Mouse (Mus musculus) right cerebral cortex, postnatal 10 days (tissue): ENCODE results near the gene Trpm8.

Experiments
- DNase-seq, 2 experiments: peaks; one replicate each; pipeline ENCODE4 v3.0.0; 2021; ENCODE audit warnings: low spot score in 2 of 2

Gene Trpm8

DNA sequence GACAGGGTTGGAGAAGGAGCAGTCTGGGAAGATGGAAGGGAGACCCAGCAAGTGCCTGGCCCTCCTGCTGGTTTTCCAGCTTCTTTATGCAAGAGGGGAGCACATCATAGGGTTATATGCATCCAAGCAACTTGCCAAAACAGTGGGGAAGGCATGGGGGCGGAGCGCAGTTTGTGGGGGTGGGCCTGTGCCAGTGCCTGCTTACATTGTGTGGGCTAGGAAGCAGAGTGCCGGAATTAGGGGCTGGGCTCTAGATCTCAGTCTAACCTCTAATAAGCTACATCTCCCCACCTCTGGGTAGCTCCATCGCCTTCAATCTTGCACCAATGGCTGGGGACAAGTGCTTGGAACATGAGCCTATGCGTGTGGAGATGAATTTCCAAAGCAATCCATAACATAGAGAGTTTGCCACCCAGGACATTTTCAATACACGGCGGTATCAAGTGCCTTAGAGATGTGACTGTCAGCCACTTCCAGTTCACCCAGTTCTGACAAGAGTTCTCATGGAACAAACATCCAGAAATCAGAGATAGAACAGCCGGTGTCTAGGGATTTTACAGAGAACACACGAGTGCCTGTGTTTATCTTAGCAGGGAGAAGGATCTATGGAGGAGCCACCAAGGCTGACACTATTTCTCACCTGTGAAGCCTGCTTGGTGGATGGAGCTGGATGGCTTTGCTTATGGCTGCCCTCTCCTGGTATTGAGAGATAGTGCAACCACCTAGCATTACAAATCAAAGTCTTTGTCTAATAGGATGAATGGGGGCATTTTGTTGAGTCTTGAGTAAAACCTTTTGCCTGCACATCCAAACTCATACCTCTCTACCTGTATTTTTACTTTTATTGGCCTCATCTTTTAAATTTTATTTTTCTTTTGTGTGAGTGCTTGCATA is 23.9 kb downstream of the Trpm8 start:
- DNase-seq, result no peak

DNA sequence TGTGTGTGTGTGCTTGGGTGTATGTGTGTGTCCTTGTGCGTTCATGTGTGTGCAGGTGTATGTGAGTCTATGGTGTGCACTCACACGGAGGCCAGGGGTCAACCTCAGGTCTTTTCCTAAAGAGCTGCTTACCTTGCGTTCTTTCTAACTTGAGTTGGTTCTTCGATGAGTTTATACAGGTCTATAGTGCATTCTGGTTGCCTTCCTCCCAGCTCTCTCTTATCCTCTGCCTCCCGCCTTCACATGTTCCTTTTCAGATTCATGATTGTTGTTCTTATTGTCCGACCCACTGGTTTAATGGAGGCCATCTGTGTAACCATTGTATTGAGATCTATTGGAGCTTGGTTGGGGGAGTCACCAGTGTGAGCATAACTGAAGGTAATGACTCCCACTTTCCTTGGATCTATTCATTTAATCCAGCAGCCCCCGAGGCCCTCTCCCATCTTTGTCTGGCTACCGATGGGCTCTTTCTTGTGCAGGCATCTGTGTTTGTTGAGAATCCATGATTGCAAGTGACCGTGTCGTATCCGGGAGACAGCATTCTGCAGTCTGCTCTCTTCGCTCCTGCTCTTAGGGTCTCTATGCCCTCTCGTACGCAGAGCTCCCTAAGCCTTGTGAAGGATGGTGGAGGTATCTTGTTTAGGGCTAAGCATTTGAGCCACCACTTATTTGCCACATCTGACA is 24.7 kb downstream of the Trpm8 start:
- no peak for DNase-seq

GRCm38 (mm10) chr1:88303762-88304161 is 26.3 kb downstream of the Trpm8 start:
- DNase-seq, result no peak

GRCm38 (mm10) chr1:88304261-88304985 is 27.0 kb downstream of the Trpm8 start:
- no peak for DNase-seq

DNA sequence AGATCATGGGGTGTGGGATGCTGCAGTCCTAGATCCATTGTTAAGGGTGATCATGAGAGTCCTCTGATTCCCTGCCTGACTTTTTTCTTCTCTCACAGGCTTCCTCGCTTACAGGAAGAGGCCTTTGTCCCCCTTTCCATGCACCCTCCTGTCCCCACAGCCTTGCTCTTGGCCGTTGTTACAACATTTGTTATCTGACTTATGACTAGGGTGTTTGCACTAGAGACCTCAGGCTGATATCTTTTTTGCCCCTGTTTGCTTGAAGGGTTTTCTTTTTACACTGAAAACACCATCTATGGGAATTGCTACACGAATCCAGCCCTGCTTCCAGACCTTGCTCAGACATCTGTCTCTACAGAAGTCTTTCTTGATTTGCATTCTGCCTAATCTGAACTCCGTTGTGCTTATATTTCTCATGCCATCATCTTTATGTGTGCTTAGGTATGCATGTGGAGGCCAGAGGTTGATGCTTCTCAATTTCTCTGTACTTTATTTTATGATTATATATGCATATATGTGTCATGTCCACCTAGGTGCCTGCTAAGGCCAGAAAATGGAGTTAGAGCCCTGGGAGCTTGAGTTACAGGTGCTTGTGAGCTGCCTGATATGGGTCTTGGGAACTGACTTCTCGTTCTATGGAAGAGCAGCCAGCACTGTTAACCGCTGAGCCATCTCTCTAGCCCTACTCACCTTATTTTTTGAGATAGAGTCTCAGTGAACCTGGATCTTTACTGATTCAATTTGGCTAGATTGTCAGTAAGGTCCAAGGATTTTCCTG is 27.7 kb downstream of the Trpm8 start:
- DNase-seq, result no peak

DNA sequence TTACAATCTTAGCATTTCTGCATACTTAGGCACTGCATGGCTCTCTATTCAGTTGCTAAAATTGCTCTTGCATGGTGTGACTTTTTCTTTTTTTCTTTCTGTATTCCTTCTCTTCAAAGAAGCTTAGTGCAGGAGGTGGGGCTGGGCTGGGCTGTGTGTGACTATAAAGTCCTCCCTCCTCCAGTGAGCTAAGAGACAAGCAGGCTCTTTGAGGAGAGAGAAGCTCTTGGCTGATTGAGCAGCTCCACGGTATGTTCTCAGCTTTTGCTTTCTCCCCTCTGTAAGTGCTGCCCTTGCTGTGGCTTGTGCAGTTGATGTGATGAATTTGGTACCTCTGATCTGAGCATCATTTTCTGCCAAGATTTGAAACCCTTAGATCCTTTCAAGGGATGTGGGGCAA is 29.1 kb downstream of the Trpm8 start:
- DNase-seq, result no peak

DNA sequence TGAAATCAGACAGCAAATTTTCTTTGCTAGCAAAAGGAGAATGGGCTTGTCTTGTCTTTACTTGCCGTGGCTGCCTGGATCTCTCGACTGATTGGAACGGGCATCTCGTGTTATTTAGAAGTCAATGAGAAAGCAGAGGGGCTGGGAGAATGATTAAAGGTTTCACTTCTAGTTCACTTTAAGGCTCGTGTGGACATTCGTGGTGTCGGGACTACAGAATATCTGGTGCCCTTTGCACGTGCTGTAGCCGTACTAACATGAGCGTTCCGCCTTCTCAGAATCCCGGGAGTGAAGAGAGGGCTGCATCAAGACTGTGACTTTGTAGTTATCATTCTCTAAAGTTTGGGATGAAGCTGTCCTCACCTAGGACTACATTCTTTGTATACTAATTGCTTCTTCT is 29.7 kb downstream of the Trpm8 start:
- DNase-seq, result no peak

DNA sequence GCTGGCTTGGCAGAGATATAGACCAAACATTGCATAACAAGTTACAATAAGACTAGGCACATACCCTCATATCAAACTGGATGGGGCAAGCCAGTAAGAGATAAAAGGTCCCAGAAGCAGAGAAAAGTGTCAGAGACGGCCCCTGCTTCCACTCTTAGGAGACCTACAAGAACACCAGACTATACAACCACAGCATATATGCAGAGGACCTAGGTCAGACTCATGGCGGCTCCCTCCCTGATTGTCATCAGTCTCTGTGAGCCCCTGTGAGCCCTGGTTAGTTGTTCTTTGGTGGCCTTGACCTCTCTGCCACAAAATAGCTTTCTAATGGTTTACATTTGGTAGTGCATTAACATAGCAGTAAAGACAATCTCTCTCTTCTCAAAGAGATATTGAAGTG is 31.6 kb downstream of the Trpm8 start:
- no peak for DNase-seq

GRCm38 (mm10) chr1:88309905-88310304 is 32.4 kb downstream of the Trpm8 start:
- DNase-seq, result no peak

GRCm38 (mm10) chr1:88310349-88310748 is 32.9 kb downstream of the Trpm8 start:
- DNase-seq, result no peak

DNA sequence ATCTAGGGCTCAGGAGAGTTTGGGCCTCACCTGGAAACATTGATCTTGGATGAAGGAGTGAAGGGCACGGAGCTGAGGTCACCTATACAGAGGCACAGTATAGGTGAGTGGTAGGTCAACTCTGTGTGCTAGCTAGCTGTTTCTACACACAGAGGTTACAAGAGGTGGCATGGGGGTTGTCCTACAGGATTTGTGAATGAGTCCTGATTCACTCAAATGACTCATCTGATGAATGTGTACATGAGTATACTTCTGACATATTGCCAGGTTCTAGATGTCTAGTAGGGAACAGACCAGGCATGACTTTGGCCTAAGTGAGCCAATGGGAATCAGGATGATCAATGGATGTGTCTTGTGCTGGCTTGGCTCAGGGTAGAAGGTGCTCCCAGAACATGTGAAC is 39.8 kb downstream of the Trpm8 start:
- no peak for DNase-seq

- DNase-seq, result peak in 1 of 2 experiments; percentile 55
Observed at GRCm38 (mm10) chr1:88318531-88319060, 41.1 kb downstream of the Trpm8 start.

GRCm38 (mm10) chr1:88320821-88321395 is 43.4 kb downstream of the Trpm8 start:
- no peak for DNase-seq

DNA sequence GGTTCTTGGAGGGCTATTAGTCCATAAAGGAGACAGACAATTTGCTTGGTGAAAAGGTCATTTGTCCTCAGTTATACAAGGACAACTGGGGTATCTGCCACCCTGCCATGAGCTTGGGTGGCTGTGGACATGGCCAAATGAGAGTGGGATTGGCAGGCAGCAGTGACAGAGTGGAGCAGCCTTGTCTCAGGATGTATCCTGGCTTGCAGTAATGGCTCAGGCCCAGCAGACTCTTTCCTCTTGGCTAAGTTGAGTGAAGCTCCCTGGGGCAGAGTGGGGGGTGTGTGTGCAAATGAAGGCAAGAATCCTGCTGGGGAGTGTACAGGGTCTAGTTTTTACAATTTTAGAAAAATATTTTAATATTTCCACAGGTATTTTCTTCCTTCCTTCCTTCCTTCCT is 44.7 kb downstream of the Trpm8 start:
- no peak for DNase-seq

DNA sequence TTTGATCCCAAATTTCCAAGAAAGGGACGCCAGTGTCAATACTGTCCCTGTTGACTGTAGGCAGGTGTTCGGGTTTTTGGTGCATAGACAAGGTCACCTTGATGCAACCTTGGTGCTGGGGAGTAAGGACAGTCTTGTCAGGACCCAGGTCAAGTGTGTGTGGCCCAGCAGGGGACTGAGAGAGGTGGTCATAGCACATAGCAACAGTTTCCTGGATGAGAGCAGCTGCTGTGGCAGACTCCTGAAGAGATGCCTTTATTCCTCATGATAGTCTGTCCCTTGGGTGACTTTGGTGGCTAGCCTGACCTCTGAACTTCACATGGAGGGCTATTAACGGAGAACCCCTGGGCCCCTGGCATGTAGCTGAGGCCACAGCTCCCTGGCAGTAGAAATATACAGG is 45.6 kb downstream of the Trpm8 start:
- DNase-seq, result no peak

- no peak for DNase-seq
Observed at GRCm38 (mm10) chr1:88339481-88339880, 62.0 kb downstream of the Trpm8 start.

DNA sequence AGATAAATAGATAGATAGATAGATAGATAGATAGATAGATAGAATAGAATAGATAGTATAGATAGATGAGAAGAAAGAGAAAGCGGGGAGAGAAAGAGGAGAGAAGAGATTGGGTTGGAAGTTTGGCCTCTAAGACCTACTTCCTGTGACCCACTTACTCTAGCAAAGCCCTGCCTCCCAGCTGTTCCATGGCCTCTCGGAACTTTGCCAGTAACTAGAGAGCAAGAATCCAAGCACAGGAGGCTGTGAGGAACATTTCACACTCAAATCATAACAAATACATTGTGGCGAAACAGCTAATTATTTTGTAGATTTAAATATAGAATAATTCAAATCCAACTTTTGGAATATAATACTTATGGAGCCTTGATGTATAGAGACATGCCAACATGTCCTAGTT is 65.2 kb downstream of the Trpm8 start:
- no peak for DNase-seq

- DNase-seq, result no peak
Observed at GRCm38 (mm10) chr1:88345580-88345979, 68.1 kb downstream of the Trpm8 start.

- DNase-seq, result no peak
Observed at GRCm38 (mm10) chr1:88348496-88349005, 71.1 kb downstream of the Trpm8 start.

DNA sequence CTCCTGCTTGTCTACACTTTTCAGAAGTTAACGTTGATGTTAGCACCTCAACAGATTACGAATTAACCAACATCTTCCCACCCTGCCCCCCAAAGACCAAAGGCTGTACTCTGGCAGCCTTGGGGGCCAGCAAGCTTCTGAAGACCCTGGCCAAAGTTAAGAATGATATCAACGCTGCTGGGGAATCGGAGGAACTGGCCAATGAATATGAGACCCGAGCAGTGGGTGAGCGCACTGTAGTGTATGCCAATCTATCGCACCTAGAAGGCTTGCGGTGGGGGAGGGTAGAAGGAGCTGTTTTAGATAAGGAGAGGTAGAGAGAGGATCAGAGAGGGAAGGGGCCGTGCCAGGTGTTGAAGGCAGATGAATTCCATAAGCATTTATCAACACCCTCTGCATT is 73.3 kb downstream of the Trpm8 start:
- no peak for DNase-seq

- no peak for DNase-seq
Observed at GRCm38 (mm10) chr1:88355025-88355424, 77.6 kb downstream of the Trpm8 start.
